Mouse (Mus musculus) layer of hippocampus, adult 11-12 months (tissue): ENCODE data around the gene Rhbdl3.

Experiments used
- DNase-seq: peaks from one replicate; pipeline ENCODE4 v3.0.0; 2022; ENCODE audit warnings: low spot score

The Rhbdl3 gene

GRCm38 (mm10) chr11:80384461-80384860, 83.7 kb downstream of the Rhbdl3 start:
- no peak for DNase-seq

GRCm38 (mm10) chr11:80385055-80385454, 84.3 kb downstream of the Rhbdl3 start:
- no peak for DNase-seq

DNA sequence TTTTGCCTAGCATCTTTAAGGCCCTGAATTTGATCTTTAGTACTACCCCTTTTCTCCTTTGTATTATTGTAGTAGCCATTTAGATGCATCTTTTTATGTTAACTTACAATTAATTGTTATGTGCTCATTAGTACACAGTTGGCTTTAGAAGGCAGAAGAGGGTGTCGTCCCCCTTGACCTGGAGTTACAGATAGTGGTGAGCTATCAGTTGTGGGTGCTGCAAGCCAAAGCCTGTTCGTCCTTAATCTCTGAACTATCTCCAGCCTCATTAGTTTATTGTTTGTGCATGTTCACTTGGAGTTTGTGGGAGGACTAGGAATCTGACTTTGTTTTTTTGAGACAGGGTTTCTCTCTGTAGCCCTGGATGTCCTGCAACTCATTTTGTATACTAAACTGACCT, 86.1 kb downstream of the Rhbdl3 start:
- no peak for DNase-seq

DNA sequence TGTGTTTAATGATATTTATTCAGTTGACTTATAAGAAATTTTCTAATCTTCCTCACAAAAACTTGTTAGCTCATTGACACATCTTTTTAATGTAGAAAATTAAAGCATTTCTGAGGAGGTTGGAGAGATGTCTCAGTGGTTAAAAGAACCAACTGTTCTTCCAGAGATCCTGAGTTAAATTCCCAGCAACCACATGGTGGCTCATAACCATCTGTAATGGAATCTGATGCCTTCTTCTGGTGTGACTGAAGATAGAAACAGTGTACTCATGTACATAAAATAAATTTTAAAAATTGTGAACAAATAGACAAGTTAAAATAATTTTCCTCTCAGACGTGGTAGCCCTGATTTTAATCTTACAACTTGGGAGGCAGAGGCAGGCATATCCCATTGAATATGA, 89.2 kb downstream of the Rhbdl3 start:
- no peak for DNase-seq

DNA sequence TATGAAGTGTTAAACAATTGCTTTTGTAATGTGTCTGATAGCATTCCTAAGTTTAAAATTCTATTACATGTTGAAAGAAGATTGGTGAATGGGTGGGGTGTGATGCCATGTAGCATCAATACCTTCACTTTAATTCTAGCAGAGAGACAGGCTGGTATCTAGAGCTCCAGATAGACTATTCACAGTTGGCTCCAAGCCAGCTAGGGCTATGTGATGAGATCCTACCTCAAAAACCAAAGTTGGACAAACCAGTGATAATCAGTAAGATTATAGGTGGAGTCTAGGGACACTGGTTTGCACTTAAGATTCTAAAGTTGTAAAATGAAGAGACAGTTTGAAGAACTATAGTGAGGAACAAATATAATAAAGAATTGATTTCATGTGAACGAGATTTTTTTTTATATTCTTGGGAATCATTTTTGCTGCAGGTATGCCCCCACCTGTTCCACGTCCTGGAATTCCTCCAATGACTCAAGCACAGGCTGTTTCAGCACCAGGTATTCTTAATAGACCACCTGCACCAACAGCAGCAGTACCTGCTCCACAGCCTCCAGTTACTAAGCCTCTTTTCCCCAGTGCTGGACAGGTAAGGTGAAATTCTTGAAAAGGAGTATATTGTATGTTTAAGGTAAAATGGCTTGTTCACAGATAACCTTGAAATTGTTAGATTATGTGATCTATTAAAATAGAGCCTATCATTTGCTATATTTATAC, 90.9 kb downstream of the Rhbdl3 start:
- no peak for DNase-seq

DNA sequence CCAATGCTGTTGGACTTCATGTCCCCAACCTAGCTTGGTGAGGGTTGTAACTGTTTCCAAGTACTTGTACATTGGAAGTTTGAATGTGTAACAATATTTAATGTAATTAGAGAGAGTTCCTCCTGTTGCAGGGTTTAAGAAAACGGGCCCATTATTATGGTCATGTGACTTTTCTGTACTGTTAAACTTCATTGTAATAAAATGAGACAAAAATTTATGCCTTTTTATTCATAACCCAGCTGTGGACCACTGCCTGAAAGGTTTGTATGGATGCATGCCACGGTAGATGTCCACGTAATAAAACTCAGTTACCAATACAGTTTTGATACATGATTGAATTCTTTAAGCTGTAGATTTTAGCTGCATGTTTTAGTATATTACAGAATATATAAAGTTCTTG, 95.2 kb downstream of the Rhbdl3 start:
- no peak for DNase-seq

DNA sequence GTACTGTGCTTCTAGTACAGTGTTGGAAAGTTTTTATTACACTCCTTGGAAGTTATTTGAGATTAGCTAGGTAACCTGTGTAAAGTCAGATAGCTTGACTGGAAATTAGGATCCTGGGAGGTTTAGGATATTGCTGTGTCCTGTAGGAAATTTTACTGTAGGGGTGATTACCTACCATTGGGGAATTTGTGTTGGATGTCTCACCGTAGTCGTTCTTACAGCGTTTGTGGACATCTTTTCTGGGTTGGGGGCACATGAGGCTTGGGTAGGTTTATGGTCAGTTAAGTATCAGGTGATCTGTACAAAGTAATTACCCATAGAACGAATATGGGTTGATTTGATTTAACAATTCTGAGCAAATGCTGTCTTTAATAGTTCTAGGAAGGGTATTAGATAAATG, 95.9 kb downstream of the Rhbdl3 start:
- DNase-seq = no peak
